Mouse (Mus musculus) bone marrow macrophage, adult 2 months (primary cell): ENCODE data around the gene Hyal3.

ENCODE experiments used
- CTCF ChIP-seq: IDR thresholded peaks from 2 replicates; pipeline ENCODE4 v1.5.1; 2012; ENCODE audit warnings: low read depth, mild to moderate bottlenecking, low read length, moderate library complexity
- POLR2A ChIP-seq: IDR thresholded peaks from 2 replicates; pipeline ENCODE4 v1.6.1; 2012; ENCODE audit warnings: mild to moderate bottlenecking, low read depth, low read length, borderline replicate concordance

DNA sequence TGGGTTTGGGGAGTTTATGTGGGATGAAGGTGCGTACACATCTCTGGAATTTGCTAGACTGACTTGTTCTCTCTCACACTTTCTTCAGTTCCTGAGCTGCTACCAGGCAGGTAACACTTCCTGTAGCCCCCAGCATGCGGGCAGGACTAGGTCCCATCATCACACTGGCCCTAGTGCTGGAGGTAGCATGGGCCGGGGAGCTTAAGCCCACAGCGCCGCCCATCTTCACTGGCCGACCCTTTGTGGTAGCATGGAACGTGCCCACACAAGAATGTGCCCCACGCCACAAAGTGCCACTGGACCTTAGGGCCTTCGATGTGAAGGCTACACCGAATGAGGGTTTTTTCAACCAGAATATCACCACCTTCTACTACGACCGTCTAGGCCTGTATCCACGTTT, 10.6 kb upstream of the Hyal3 start:
- no peak for TF ChIP-seq CTCF
- no peak for TF ChIP-seq POLR2A
